Mouse (Mus musculus) midbrain, embryonic 12.5 days (tissue): Measurements from ENCODE around the gene Prickle2. TPM values are rescaled to one million over a fixed set of nuclear protein-coding genes. Genes with fewer than 3 reads are reported as not detected.

ENCODE experiments used
- ATAC-seq: fragments of 200-750 bp; cut with Nextera tagmentation; 2 replicates; pipeline ENCODE4 v1.8.0; 2017; ENCODE audit warnings: low read depth, moderate TSS enrichment, moderate library complexity; ENCODE audit not compliant: low FRiP score
- H3K27ac ChIP-seq: fragments of 300-500 bp; sonication (generic); replicated peaks from 2 replicates; pipeline ENCODE4 v1.5.1; 2016; ENCODE audit warnings: mild to moderate bottlenecking
- H3K27me3 ChIP-seq: fragments of 300-500 bp; sonication (generic); 2 replicates; pipeline ENCODE4 v1.6.1; 2016; ENCODE audit warnings: mild to moderate bottlenecking
- H3K36me3 ChIP-seq: fragments of 300-500 bp; sonication (generic); 2 replicates; pipeline ENCODE4 v1.6.1; 2016
- H3K4me1 ChIP-seq: fragments of 300-500 bp; sonication (generic); 2 replicates; pipeline ENCODE4 v1.6.1; 2016
- H3K4me2 ChIP-seq: fragments of 300-500 bp; sonication (generic); replicated peaks from 2 replicates; pipeline ENCODE4 v1.6.1; 2016; ENCODE audit warnings: mild to moderate bottlenecking, moderate library complexity
- H3K4me3 ChIP-seq: fragments of 300-500 bp; sonication (generic); 2 replicates; pipeline ENCODE4 v1.5.1; 2016; ENCODE audit warnings: mild to moderate bottlenecking
- H3K9ac ChIP-seq: fragments of 300-500 bp; sonication (generic); replicated peaks from 2 replicates; pipeline ENCODE4 v1.6.1; 2016; ENCODE audit warnings: mild to moderate bottlenecking, moderate library complexity
- H3K9me3 ChIP-seq: fragments of 300-500 bp; sonication (generic); 2 replicates; pipeline ENCODE4 v1.6.1; 2016; ENCODE audit warnings: mild to moderate bottlenecking
- WGBS: fragments of 180-500 bp; shearing (Covaris S2); methylation state at CpG from one replicate; pipeline ENCODE4 v1.1.7; 2016; 5-methylcytosine and 5-hydroxymethylcytosine counted together
- polyA plus RNA-seq: library from polyadenylated mRNA; unstranded; fragments of >200 nt; fragmentation: Nextera tagmentation; extraction: Ambion mirVana; gene quantifications from 2 replicates; pipeline ENCODE4 v1.2.1, GENCODE M21; 2016

Gene Prickle2
- polyA plus RNA-seq, 1 experiment from 2014 or later, result 12.1 TPM

GRCm38 (mm10) chr6:92425476-92425875, 280.5 kb downstream of the Prickle2 start:
- H3K4me2 ChIP-seq, result no peak overlapping the region
- no peak overlapping the region for H3K4me3 ChIP-seq
- no peaks in the 10 kb centered on the region for H3K4me1 ChIP-seq
- WGBS, result 90% methylated on average over 7 of the region's 7 CpGs
- H3K36me3 ChIP-seq, result peaks cover 10% of the 10 kb centered on the region; the same call in 1 of the 2 replicates
- no peak overlapping the region for H3K27ac ChIP-seq
- no peaks in the 10 kb centered on the region for H3K27me3 ChIP-seq
- no peak for ATAC-seq
- no peak overlapping the region for H3K9ac ChIP-seq
- no peaks in the 10 kb centered on the region for H3K9me3 ChIP-seq

GRCm38 (mm10) chr6:92424991-92425390, 281.0 kb downstream of the Prickle2 start:
- no peak for ATAC-seq
- WGBS, result 73% methylated on average over 3 of the region's 3 CpGs
- H3K27ac ChIP-seq, result no peak overlapping the region

GRCm38 (mm10) chr6:92422286-92422685, 283.7 kb downstream of the Prickle2 start:
- no peaks in the 10 kb centered on the region for H3K27me3 ChIP-seq
- no peak overlapping the region for H3K4me2 ChIP-seq
- H3K4me3 ChIP-seq, result no peak overlapping the region
- H3K36me3 ChIP-seq, result peaks cover 20% of the 10 kb centered on the region
- ATAC-seq, result no peak
- 45% methylated on average over 11 of the region's 11 CpGs for WGBS
- no peak overlapping the region for H3K27ac ChIP-seq
- no peaks in the 10 kb centered on the region for H3K9me3 ChIP-seq
- no peaks in the 10 kb centered on the region for H3K4me1 ChIP-seq
- H3K9ac ChIP-seq, result no peak overlapping the region

More at GRCm38 (mm10) chr6:92424991-92425390, 281.0 kb downstream of the Prickle2 start:
- H3K4me1 ChIP-seq, result no peaks in the 10 kb centered on the region
- no peaks in the 10 kb centered on the region for H3K27me3 ChIP-seq
- no peak overlapping the region for H3K9ac ChIP-seq
- no peak overlapping the region for H3K4me2 ChIP-seq
- H3K9me3 ChIP-seq, result no peaks in the 10 kb centered on the region
- H3K4me3 ChIP-seq, result no peak overlapping the region
- H3K36me3 ChIP-seq, result peaks cover 14% of the 10 kb centered on the region

- Histone ChIP-seq H3K27me3 (no peaks in the 10 kb centered on the region), H3K4me2 (no peak overlapping the region), H3K27ac (no peak overlapping the region), H3K4me1 (peaks cover 3% of the 10 kb centered on the region), H3K4me3 (no peak overlapping the region), H3K9me3 (no peaks in the 10 kb centered on the region), H3K9ac (no peak overlapping the region), H3K36me3 (peaks cover 25% of the 10 kb centered on the region)
- ATAC-seq, result no peak
- 86% methylated on average over 12 of the region's 12 CpGs for WGBS
These were observed 285.8 kb downstream of the Prickle2 start for GRCm38 (mm10) chr6:92420106-92420505.

GRCm38 (mm10) chr6:92415405-92415755, 290.6 kb downstream of the Prickle2 start:
- no peak overlapping the region for H3K4me3 ChIP-seq
- H3K27ac ChIP-seq, result peak overlapping the region; percentile 59
- WGBS, result 89% methylated on average over 7 of the region's 7 CpGs
- H3K36me3 ChIP-seq, result peaks cover 26% of the 10 kb centered on the region
- no peaks in the 10 kb centered on the region for H3K9me3 ChIP-seq
- no peak overlapping the region for H3K4me2 ChIP-seq
- ATAC-seq, result no peak
- no peaks in the 10 kb centered on the region for H3K27me3 ChIP-seq
- no peak overlapping the region for H3K9ac ChIP-seq
- peaks cover 16% of the 10 kb centered on the region for H3K4me1 ChIP-seq

- Histone ChIP-seq H3K4me2 (peak overlapping the region; percentile 13; the same call in 1 of the 2 replicates), H3K4me1 (peaks cover 16% of the 10 kb centered on the region), H3K9ac (no peak overlapping the region), H3K27me3 (no peaks in the 10 kb centered on the region), H3K9me3 (no peaks in the 10 kb centered on the region), H3K4me3 (no peak overlapping the region), H3K27ac (peak overlapping the region; percentile 59), H3K36me3 (peaks cover 20% of the 10 kb centered on the region)
- no peak for ATAC-seq
- WGBS, result 47% methylated on average over 8 of the region's 8 CpGs
These were observed 291.2 kb downstream of the Prickle2 start for GRCm38 (mm10) chr6:92414478-92415404.

- H3K9me3 ChIP-seq, result no peaks in the 10 kb centered on the region
- H3K4me1 ChIP-seq, result peaks cover 16% of the 10 kb centered on the region
- 72% methylated on average over 1 of the region's 1 CpGs for WGBS
- no peaks in the 10 kb centered on the region for H3K27me3 ChIP-seq
- no peak overlapping the region for H3K9ac ChIP-seq
- peaks cover 17% of the 10 kb centered on the region for H3K36me3 ChIP-seq
- ATAC-seq, result no peak
- peak overlapping the region; percentile 59; the same call in 1 of the 2 replicates for H3K27ac ChIP-seq
- no peak overlapping the region for H3K4me2 ChIP-seq
- H3K4me3 ChIP-seq, result no peak overlapping the region
These were observed 292.0 kb downstream of the Prickle2 start for GRCm38 (mm10) chr6:92413982-92414381.

- Histone ChIP-seq H3K4me2 (no peak overlapping the region), H3K4me1 (peaks cover 14% of the 10 kb centered on the region), H3K27me3 (no peaks in the 10 kb centered on the region), H3K9ac (no peak overlapping the region), H3K36me3 (peaks cover 12% of the 10 kb centered on the region), H3K4me3 (no peak overlapping the region), H3K27ac (no peak overlapping the region), H3K9me3 (no peaks in the 10 kb centered on the region)
- WGBS, result 83% methylated on average over 3 of the region's 3 CpGs
- no peak for ATAC-seq
These were observed 296.2 kb downstream of the Prickle2 start for GRCm38 (mm10) chr6:92409788-92410187.

GRCm38 (mm10) chr6:92407259-92407658, 298.7 kb downstream of the Prickle2 start:
- peaks cover 4% of the 10 kb centered on the region for H3K4me1 ChIP-seq
- no peak overlapping the region for H3K4me3 ChIP-seq
- H3K27me3 ChIP-seq, result no peaks in the 10 kb centered on the region
- H3K9ac ChIP-seq, result no peak overlapping the region
- WGBS, result 39% methylated on average over 5 of the region's 5 CpGs
- no peak overlapping the region for H3K4me2 ChIP-seq
- peak overlapping the region; percentile 65 for H3K27ac ChIP-seq
- H3K36me3 ChIP-seq, result peaks cover 12% of the 10 kb centered on the region
- ATAC-seq, result peak; percentile 62
- no peaks in the 10 kb centered on the region for H3K9me3 ChIP-seq

GRCm38 (mm10) chr6:92405571-92405970, 300.4 kb downstream of the Prickle2 start:
- peaks cover 4% of the 10 kb centered on the region for H3K4me1 ChIP-seq
- H3K9me3 ChIP-seq, result no peaks in the 10 kb centered on the region
- H3K27ac ChIP-seq, result no peak overlapping the region
- H3K9ac ChIP-seq, result no peak overlapping the region
- H3K36me3 ChIP-seq, result peaks cover 2% of the 10 kb centered on the region; the same call in 1 of the 2 replicates
- H3K27me3 ChIP-seq, result no peaks in the 10 kb centered on the region
- 76% methylated on average over 8 of the region's 8 CpGs for WGBS
- ATAC-seq, result no peak
- no peak overlapping the region for H3K4me2 ChIP-seq
- H3K4me3 ChIP-seq, result no peak overlapping the region

GRCm38 (mm10) chr6:92397876-92398275, 308.1 kb downstream of the Prickle2 start:
- ATAC-seq, result no peak
- H3K4me1 ChIP-seq, result no peaks in the 10 kb centered on the region
- no peak overlapping the region for H3K27ac ChIP-seq
- no peaks in the 10 kb centered on the region for H3K27me3 ChIP-seq
- H3K4me3 ChIP-seq, result no peak overlapping the region
- no peaks in the 10 kb centered on the region for H3K36me3 ChIP-seq
- H3K9ac ChIP-seq, result no peak overlapping the region
- no peak overlapping the region for H3K4me2 ChIP-seq
- H3K9me3 ChIP-seq, result no peaks in the 10 kb centered on the region
- WGBS, result 92% methylated on average over 6 of the region's 6 CpGs

GRCm38 (mm10) chr6:92395556-92395955, 310.4 kb downstream of the Prickle2 start:
- no peaks in the 10 kb centered on the region for H3K4me1 ChIP-seq
- H3K36me3 ChIP-seq, result no peaks in the 10 kb centered on the region
- no peaks in the 10 kb centered on the region for H3K27me3 ChIP-seq
- 90% methylated on average over 4 of the region's 4 CpGs for WGBS
- ATAC-seq, result no peak
- H3K9me3 ChIP-seq, result no peaks in the 10 kb centered on the region
- H3K27ac ChIP-seq, result no peak overlapping the region
- H3K4me3 ChIP-seq, result no peak overlapping the region
- H3K9ac ChIP-seq, result no peak overlapping the region
- no peak overlapping the region for H3K4me2 ChIP-seq
